Mouse (Mus musculus): ENCODE data around the gene Hagh. TPM values are rescaled to one million over a fixed set of nuclear protein-coding genes. Genes with fewer than 3 reads are reported as not detected.
A peak's percentile ranks its signal among the peaks of the same experiment; 100 is the strongest.

The Hagh gene
- polyA plus RNA-seq, 1 experiment from 2014 or later = 117 TPM

GRCm38 (mm10) chr17:24867914-24868313 is 28.0 kb downstream of the Hagh start:
- no peak overlapping the region for H3K4me3 ChIP-seq (replicated peaks)

DNA sequence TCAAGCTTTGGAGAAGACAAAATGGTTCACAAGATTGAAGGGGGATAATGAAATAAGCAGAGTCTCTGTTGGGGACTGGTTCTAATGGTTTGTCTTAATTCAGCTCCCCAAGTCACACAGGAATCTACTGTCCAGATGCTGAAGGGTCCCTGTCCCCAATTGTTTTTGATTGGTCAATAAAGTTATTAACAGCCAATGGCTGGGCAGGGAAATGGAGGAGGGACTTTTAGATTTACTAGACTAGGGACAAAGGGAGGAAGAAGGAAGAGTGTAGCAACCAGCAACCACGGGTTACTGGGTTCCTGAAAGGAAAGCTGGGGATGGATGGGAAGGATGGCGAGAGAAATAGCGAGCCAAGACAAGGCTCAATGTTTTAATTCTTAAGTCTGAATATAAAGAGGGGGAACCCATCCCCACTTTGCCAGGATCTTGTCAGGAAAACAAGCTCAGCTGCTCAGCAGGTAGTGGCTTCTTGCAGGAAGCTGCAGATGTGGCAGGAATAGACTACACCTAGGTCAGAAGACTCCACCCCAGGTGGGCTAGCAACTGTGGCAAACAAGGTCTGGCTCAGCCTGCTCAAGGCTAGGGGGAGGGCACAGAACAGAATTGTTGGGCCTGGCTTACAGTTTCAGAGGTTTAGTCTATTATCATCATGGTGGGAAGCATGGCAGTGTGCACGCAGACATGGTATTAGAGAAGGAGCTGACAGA is 33.9 kb downstream of the Hagh start:
- H3K27me3 ChIP-seq = peaks cover 11% of the 10 kb centered on the region
- H3K4me1 ChIP-seq (replicated peaks) = peaks cover 17% of the 10 kb centered on the region
- no peaks in the 10 kb centered on the region for H3K36me3 ChIP-seq (replicated peaks)
- WGBS (ENCODE audit: insufficient replicate concordance) = 47% methylated on average over 4 of the region's 4 CpGs
- no peak for ATAC-seq (ENCODE audit: insufficient read depth)
- no peak overlapping the region for H3K9ac ChIP-seq
- no peaks in the 10 kb centered on the region for H3K9me3 ChIP-seq (replicated peaks)
- no peak overlapping the region for H3K4me3 ChIP-seq (replicated peaks)
- no peak overlapping the region for H3K4me2 ChIP-seq
- H3K27ac ChIP-seq (replicated peaks) = no peak overlapping the region

More at GRCm38 (mm10) chr17:24867914-24868313, 28.0 kb downstream of the Hagh start:
- Histone ChIP-seq H3K9me3 (replicated peaks) (no peaks in the 10 kb centered on the region), H3K4me1 (replicated peaks) (no peaks in the 10 kb centered on the region), H3K27me3 (peaks cover 6% of the 10 kb centered on the region; the same call in 1 of the 2 replicates), H3K9ac (no peak overlapping the region), H3K36me3 (replicated peaks) (peaks cover 32% of the 10 kb centered on the region), H3K27ac (replicated peaks) (no peak overlapping the region), H3K4me2 (no peak overlapping the region)
- WGBS (ENCODE audit: insufficient replicate concordance) = 87% methylated on average over 10 of the region's 10 CpGs
- ATAC-seq (ENCODE audit: insufficient read depth) = no peak

DNA sequence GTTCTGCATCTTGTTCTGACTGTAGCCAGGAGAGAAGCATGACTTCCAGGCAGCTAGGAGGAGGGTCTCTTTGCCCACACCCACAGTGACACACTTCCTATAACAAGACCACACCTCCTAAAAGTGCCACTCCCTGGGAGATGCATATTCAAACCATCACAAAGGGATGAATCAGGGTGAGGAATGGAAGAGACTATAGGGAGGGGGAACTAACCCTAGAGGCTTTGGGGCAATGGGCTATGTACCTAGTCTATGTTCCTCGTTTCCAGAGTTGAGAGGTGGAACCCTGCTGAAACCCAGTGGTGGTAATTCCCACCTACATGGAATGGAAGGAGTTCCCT is 34.4 kb downstream of the Hagh start:
- no peak overlapping the region for H3K4me2 ChIP-seq
- no peak for ATAC-seq (ENCODE audit: insufficient read depth)
- no peaks in the 10 kb centered on the region for H3K36me3 ChIP-seq (replicated peaks)
- no peak overlapping the region for H3K9ac ChIP-seq
- H3K27me3 ChIP-seq = peaks cover 11% of the 10 kb centered on the region
- 48% methylated on average over 1 of the region's 1 CpGs for WGBS (ENCODE audit: insufficient replicate concordance)
- no peaks in the 10 kb centered on the region for H3K9me3 ChIP-seq (replicated peaks)
- H3K4me1 ChIP-seq (replicated peaks) = peaks cover 22% of the 10 kb centered on the region
- H3K27ac ChIP-seq (replicated peaks) = no peak overlapping the region
- H3K4me3 ChIP-seq (replicated peaks) = no peak overlapping the region

- no peak for ATAC-seq (ENCODE audit: insufficient read depth)
- Histone ChIP-seq H3K4me2 (no peak overlapping the region), H3K4me3 (replicated peaks) (no peak overlapping the region), H3K36me3 (replicated peaks) (no peaks in the 10 kb centered on the region), H3K27me3 (peaks cover 11% of the 10 kb centered on the region), H3K4me1 (replicated peaks) (peaks cover 22% of the 10 kb centered on the region), H3K9me3 (replicated peaks) (no peaks in the 10 kb centered on the region), H3K27ac (replicated peaks) (no peak overlapping the region), H3K9ac (no peak overlapping the region)
- WGBS (ENCODE audit: insufficient replicate concordance) = 67% methylated on average over 8 of the region's 8 CpGs
These were observed 35.0 kb downstream of the Hagh start for GRCm38 (mm10) chr17:24874989-24875388.

- WGBS (ENCODE audit: insufficient replicate concordance) = 60% methylated on average over 10 of the region's 10 CpGs
- H3K4me3 ChIP-seq (replicated peaks) = peak overlapping the region; percentile 23; the same call in 1 of the 2 replicates
- 0 out of 2 replicates have a peak overlapping the region, but pooled peaks have one; percentile 6 for H3K9ac ChIP-seq
- peaks cover 22% of the 10 kb centered on the region for H3K4me1 ChIP-seq (replicated peaks)
- H3K27ac ChIP-seq (replicated peaks) = peak overlapping the region; percentile 78
- peak; percentile 43 for ATAC-seq (ENCODE audit: insufficient read depth)
- H3K9me3 ChIP-seq (replicated peaks) = no peaks in the 10 kb centered on the region
- H3K36me3 ChIP-seq (replicated peaks) = peaks cover 9% of the 10 kb centered on the region
- H3K4me2 ChIP-seq = peak overlapping the region; percentile 21
- peaks cover 5% of the 10 kb centered on the region for H3K27me3 ChIP-seq
These were observed 37.6 kb downstream of the Hagh start for GRCm38 (mm10) chr17:24877336-24878116.

GRCm38 (mm10) chr17:24878117-24878397 is 38.1 kb downstream of the Hagh start:
- Histone ChIP-seq H3K27me3 (peaks cover 5% of the 10 kb centered on the region), H3K4me2 (peak overlapping the region; percentile 21), H3K9ac (peak overlapping the region; percentile 4; the same call in 1 of the 2 replicates), H3K9me3 (replicated peaks) (no peaks in the 10 kb centered on the region), H3K36me3 (replicated peaks) (peaks cover 14% of the 10 kb centered on the region), H3K4me1 (replicated peaks) (peaks cover 24% of the 10 kb centered on the region), H3K4me3 (replicated peaks) (peak overlapping the region; percentile 23; the same call in 1 of the 2 replicates), H3K27ac (replicated peaks) (peak overlapping the region; percentile 78)
- peak; percentile 41; the same call in 1 of the 2 replicates for ATAC-seq (ENCODE audit: insufficient read depth)
- WGBS (ENCODE audit: insufficient replicate concordance) = 46% methylated on average over 5 of the region's 5 CpGs

DNA sequence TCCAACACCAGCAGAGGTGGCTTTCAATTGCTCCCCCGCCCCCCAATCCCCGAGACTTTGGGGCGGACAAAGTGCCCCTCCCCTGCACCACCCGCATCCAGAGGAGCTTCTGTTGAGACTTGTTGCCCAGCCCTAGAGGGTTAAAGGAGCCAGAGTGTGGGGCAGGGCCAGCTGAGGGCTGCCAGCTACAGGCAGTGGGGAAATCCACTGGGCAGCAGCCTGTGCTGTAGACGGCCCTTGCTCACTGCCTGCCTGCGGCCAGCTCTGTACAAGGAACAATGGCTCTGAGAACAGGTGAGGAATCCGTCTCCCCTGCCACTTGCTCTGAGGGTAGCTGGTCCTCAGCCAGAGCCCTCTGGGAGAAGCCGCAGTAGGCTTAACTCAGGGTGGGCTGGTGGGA is 38.6 kb downstream of the Hagh start:
- peak overlapping the region; percentile 4; the same call in 1 of the 2 replicates for H3K9ac ChIP-seq
- H3K27me3 ChIP-seq = peaks cover 5% of the 10 kb centered on the region
- H3K36me3 ChIP-seq (replicated peaks) = peaks cover 19% of the 10 kb centered on the region
- peak overlapping the region; percentile 21 for H3K4me2 ChIP-seq
- 70% methylated on average over 8 of the region's 8 CpGs for WGBS (ENCODE audit: insufficient replicate concordance)
- no peak for ATAC-seq (ENCODE audit: insufficient read depth)
- H3K4me1 ChIP-seq (replicated peaks) = peaks cover 28% of the 10 kb centered on the region
- no peaks in the 10 kb centered on the region for H3K9me3 ChIP-seq (replicated peaks)
- peak overlapping the region; percentile 5; the same call in 1 of the 2 replicates for H3K4me3 ChIP-seq (replicated peaks)
- peak overlapping the region; percentile 78 for H3K27ac ChIP-seq (replicated peaks)

- Histone ChIP-seq H3K4me1 (replicated peaks) (peaks cover 48% of the 10 kb centered on the region), H3K4me3 (replicated peaks) (no peak overlapping the region), H3K4me2 (no peak overlapping the region), H3K9me3 (replicated peaks) (no peaks in the 10 kb centered on the region), H3K36me3 (replicated peaks) (peaks cover 36% of the 10 kb centered on the region), H3K9ac (no peak overlapping the region), H3K27ac (replicated peaks) (no peak overlapping the region), H3K27me3 (no peaks in the 10 kb centered on the region)
- 43% methylated on average over 7 of the region's 7 CpGs for WGBS (ENCODE audit: insufficient replicate concordance)
- ATAC-seq (ENCODE audit: insufficient read depth) = no peak
These were observed 41.9 kb downstream of the Hagh start for GRCm38 (mm10) chr17:24881738-24882440.

- no peak for ATAC-seq (ENCODE audit: insufficient read depth)
- 69% methylated on average over 6 of the region's 6 CpGs for WGBS (ENCODE audit: insufficient replicate concordance)
- peaks cover 53% of the 10 kb centered on the region for H3K36me3 ChIP-seq (replicated peaks)
These were observed 44.4 kb downstream of the Hagh start for GRCm38 (mm10) chr17:24884391-24884790.

DNA sequence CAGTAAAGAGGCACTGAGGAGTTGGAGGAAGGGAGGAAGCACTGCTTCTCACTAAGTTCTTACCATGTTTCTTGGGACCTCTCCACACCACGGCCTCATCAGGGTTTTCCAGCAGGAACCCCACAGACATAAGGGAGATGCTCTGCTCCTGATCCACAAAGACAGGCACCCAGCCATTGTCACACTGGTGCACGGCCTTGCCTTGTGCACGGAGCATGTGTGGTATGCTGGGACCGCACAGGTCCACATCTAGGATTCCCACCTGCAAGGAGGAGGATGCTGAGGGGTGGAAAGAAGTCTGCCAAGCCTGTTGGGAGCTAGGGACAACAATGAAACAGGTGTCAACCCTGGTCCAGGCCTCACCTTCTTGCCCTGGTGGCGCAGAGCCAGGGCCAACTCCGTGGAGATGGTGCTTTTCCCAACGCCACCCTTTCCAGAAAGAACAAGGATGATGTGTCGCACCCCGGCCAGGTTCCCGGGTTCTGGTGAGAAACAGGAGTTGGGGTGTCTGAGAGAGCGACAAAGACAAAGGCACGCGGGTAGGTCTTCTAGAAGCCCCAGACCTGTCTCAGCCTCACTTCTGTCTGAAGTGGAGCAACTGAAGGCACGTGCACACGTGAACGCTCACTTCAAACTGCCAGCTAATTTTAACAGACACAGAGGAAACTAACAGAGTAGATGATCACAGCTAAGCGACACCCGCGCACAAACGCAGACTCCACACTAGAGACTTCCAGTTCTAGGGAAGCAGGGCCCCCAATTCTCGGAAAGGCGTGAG is 45.6 kb downstream of the Hagh start:
- Histone ChIP-seq H3K36me3 (replicated peaks) (peaks cover 64% of the 10 kb centered on the region), H3K27me3 (no peaks in the 10 kb centered on the region), H3K9me3 (replicated peaks) (no peaks in the 10 kb centered on the region), H3K4me2 (peak overlapping the region; percentile 87), H3K4me3 (replicated peaks) (peak overlapping the region; percentile 96), H3K27ac (replicated peaks) (peak overlapping the region; percentile 68), H3K4me1 (replicated peaks) (peaks cover 60% of the 10 kb centered on the region), H3K9ac (peak overlapping the region; percentile 81)
- WGBS (ENCODE audit: insufficient replicate concordance) = 17% methylated on average over 22 of the region's 22 CpGs
- ATAC-seq (ENCODE audit: insufficient read depth) = no peak

More at GRCm38 (mm10) chr17:24884391-24884790, 44.4 kb downstream of the Hagh start:
- H3K4me1 ChIP-seq (replicated peaks) = peaks cover 51% of the 10 kb centered on the region
- no peaks in the 10 kb centered on the region for H3K9me3 ChIP-seq (replicated peaks)
- peak overlapping the region; percentile 87 for H3K4me2 ChIP-seq
- no peak overlapping the region for H3K27ac ChIP-seq (replicated peaks)
- peak overlapping the region; percentile 96; the same call in 1 of the 2 replicates for H3K4me3 ChIP-seq (replicated peaks)
- no peaks in the 10 kb centered on the region for H3K27me3 ChIP-seq
- H3K9ac ChIP-seq = no peak overlapping the region
